Mouse (Mus musculus) E14TG2a.4 (cell line): Measurements from ENCODE around the gene Ush2a.

Experiments
- CTCF ChIP-seq: conservative IDR thresholded peaks from 2 replicates; pipeline ENCODE4 v1.5.1; 2014; ENCODE audit warnings: low read length
- NANOG ChIP-seq: IDR thresholded peaks from 2 replicates; pipeline ENCODE4 v1.6.1; 2014; ENCODE audit warnings: borderline replicate concordance, low read length, mixed read lengths
- POU5F1 ChIP-seq: IDR thresholded peaks from 2 replicates; pipeline ENCODE4 v1.6.1; 2014; ENCODE audit warnings: low read length, borderline replicate concordance

GRCm38 (mm10) chr1:188549686-188550085 lies 287.9 kb downstream of the Ush2a start:
- TF ChIP-seq CTCF (no peak), NANOG (no peak), POU5F1 (no peak)
